Mouse (Mus musculus) CD8-positive naive resting alpha-beta T cell, adult 57 days (primary cell): ENCODE measurements around the gene Vmn2r58. TPM values are rescaled to one million over a fixed set of nuclear protein-coding genes. Genes with fewer than 3 reads are reported as not detected.

Source experiments
- total RNA-seq: library from RNA; stranded (reverse); gene quantifications from one replicate; pipeline ENCODE4 v1.2.4, GENCODE M21; 2023

Gene Vmn2r58
- not detected for total RNA-seq

DNA sequence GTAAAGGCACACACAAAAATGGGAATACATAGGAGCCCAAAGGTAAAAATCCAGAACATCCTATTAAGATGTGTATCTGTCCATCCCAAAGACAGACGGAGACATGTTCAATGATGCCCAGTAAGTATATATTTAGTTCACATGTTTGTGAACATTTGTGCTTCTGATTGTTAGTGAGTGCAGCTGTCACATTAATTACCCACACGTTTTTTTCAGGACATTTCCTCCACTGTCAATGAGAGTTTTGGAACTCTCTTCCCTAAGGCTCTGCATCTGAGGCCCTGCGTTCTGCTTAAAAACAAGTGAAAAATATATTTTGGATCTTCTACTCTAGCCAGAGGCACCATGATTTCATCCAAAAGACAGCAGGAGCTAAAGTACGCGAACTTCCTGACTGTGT lies at the start of gene Vmn2r58:
TSS of gene Vmn2r58 (minus strand) at position 101 of the 400 bp plus-strand sequence.

Other genes starting within 250 kb of the Vmn2r58 start
- 20.7 TPM for gene Zfp788, start 239.5 kb downstream of the Vmn2r58 start, total RNA-seq
- gene Vmn2r59, start 186.3 kb upstream of the Vmn2r58 start, total RNA-seq, result not detected
- gene Vmn2r60, start 235.1 kb upstream of the Vmn2r58 start, total RNA-seq, result not detected